8 mouse cellular contexts compared by ENCODE assay signal in the genomic region with DNA sequence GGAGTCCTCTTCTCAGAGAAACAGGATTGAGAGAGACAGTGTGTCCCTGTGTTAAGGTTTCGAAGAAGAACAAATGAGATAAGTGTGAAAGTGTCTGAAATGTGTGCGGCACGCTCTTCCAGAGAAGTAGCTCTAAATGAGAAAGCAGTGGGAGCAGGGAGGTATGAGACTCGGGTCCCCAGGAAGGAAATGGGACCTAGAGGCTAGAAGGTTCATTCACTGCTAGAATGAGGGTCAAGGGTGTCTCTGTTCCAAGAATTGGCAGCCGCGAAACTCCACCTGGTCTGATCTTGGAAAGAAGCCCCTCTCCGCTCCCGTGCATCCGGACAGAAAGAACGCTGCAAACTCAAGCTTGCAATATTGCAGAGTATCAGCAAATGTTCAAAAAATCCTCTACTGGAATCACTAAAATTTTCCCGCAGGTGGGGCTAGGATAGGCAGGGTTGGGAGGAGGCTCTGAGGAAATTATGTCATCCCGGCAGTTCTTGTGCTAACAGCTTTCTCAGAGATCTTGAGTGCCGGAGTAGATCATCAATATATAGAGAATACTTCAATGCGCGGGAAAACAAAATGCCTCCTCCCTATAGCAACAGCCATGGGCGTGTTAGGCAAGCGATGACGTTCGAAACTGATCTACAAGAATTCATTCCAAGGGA. TPM values are rescaled to one million over a fixed set of nuclear protein-coding genes. Genes with fewer than 3 reads are reported as not detected.
DNase-seq lines count a peak whose midpoint lies in the region; ATAC-seq lines count a peak whose summit lies in the region.

No protein-coding gene starts in this region.

- peak overlapping the region; percentile 84 for H3K9ac ChIP-seq in embryonic facial prominence, embryonic 13.5 days
- H3K9ac ChIP-seq in limb, embryonic 15.5 days: peak overlapping the region; percentile 53

- H3K4me3 ChIP-seq in embryonic facial prominence, embryonic 13.5 days: peak overlapping the region; percentile 68
- H3K4me3 ChIP-seq in limb, embryonic 15.5 days: peak overlapping the region; percentile 54

- H3K9me3 ChIP-seq in embryonic facial prominence, embryonic 13.5 days: no peaks in the 10 kb centered on the region
- H3K9me3 ChIP-seq in limb, embryonic 15.5 days: no peaks in the 10 kb centered on the region

- H3K4me1 ChIP-seq in embryonic facial prominence, embryonic 13.5 days: peaks cover 26% of the 10 kb centered on the region
- H3K4me1 ChIP-seq in limb, embryonic 15.5 days: peaks cover 20% of the 10 kb centered on the region

- no peaks in the 10 kb centered on the region for H3K36me3 ChIP-seq in embryonic facial prominence, embryonic 13.5 days
- H3K36me3 ChIP-seq in limb, embryonic 15.5 days: no peaks in the 10 kb centered on the region

- intact Hi-C loops in heart, postnatal 10 days (cut with DNase I): loop anchor here (5.0 to 10.0 kb wide), 5 partner anchors 109 to 1008 kb away; no protein-coding TSS in a partner anchor

- H3K27me3 ChIP-seq in embryonic facial prominence, embryonic 13.5 days: no peaks in the 10 kb centered on the region
- no peaks in the 10 kb centered on the region for H3K27me3 ChIP-seq in limb, embryonic 15.5 days

- peak overlapping the region; percentile 95 for H3K27ac ChIP-seq in embryonic facial prominence, embryonic 13.5 days
- peak overlapping the region; percentile 94 for H3K27ac ChIP-seq in limb, embryonic 15.5 days

- peak; percentile 5 to 10 for DNase-seq in lung, adult 18-20 months
- no peak for DNase-seq in lung, postnatal 10 days
- peak; percentile 18 to 26 for DNase-seq in heart, postnatal 10 days
- peak; percentile 44 for DNase-seq in retina, postnatal 1 day
- no peak for DNase-seq in urinary bladder, postnatal 4 days (ENCODE audit: low spot score in 2 of 2)
- no peak for DNase-seq in Muller cell, postnatal 12 days (ENCODE audit: inconsistent ontology term)

- no peak for ATAC-seq in embryonic facial prominence, embryonic 13.5 days (ENCODE audit: insufficient number of reproducible peaks, insufficient read depth, low FRiP score, low TSS enrichment, low read depth)
- no peak for ATAC-seq in limb, embryonic 15.5 days (ENCODE audit: insufficient number of reproducible peaks, low FRiP score, low TSS enrichment, low read depth)

- H3K4me2 ChIP-seq in embryonic facial prominence, embryonic 13.5 days: peak overlapping the region; percentile 91
- peak overlapping the region; percentile 92 for H3K4me2 ChIP-seq in limb, embryonic 15.5 days

- 6% methylated on average over 19 of the region's 19 CpGs for WGBS in embryonic facial prominence, embryonic 13.5 days
- 5% methylated on average over 19 of the region's 19 CpGs for WGBS in limb, embryonic 15.5 days

RNA-seq across cellular contexts. Expression of gene Klf12, which starts 2.2 kb away (rescaled TPM):
- 31.1 and 33.0 TPM in 2 replicates for polyA plus RNA-seq in embryonic facial prominence, embryonic 13.5 days (2015; fragmentation: Nextera tagmentation; extraction: Ambion mirVana)
- total RNA-seq in heart, postnatal 10 days (2021): 10 to 100 TPM; 15.3 to 17.4 TPM
- 21.9 and 23.7 TPM in 2 replicates for polyA plus RNA-seq in limb, embryonic 15.5 days (2015; fragmentation: Nextera tagmentation; extraction: Ambion mirVana)

Comparison
In these comparisons a context has a peak if more than half of its experiments do, and no peak if none do; other contexts are left out.
1. DNase-seq: peak in lung, adult 18-20 months (2 of 2), heart, postnatal 10 days (2 of 2) and retina, postnatal 1 day (single experiment); none in lung, postnatal 10 days (single experiment), urinary bladder, postnatal 4 days (0 of 2) and Muller cell, postnatal 12 days (single experiment).